7 mouse cellular contexts compared by ENCODE assay signal in the genomic region with DNA sequence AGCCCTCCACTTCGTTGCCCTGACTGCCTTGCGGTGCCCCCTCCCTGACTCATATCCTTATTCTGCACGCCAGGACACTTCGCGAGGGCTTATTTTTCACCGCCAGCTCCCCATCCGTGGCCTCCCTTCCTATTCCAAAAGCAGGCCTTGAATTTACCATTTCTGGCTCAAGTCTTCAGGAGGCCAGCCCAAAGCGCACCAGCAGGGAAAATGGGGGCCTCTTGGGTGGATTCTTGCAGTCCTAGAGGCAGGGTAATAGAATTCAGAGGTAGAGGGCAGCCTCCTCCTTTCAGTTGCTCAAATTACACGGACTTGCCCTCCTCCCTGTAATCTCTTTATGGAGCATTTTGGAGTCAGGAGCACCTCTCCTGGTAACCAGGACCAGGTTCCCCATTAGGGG. TPM values are rescaled to one million over a fixed set of nuclear protein-coding genes. Genes with fewer than 3 reads are reported as not detected.
DNase-seq lines count a peak whose midpoint lies in the region; ATAC-seq lines count a peak whose summit lies in the region.

No protein-coding gene starts in this region.

- H3K9me3 ChIP-seq in megakaryocyte, embryonic 14.5 days = no peaks in the 10 kb centered on the region
- no peaks in the 10 kb centered on the region for H3K9me3 ChIP-seq in embryonic facial prominence, embryonic 15.5 days (replicated peaks)
- no peaks in the 10 kb centered on the region for H3K9me3 ChIP-seq in limb, embryonic 13.5 days
- H3K9me3 ChIP-seq in stomach, embryonic 16.5 days (replicated peaks; ENCODE audit: control insufficient read depth, low read length) = no peaks in the 10 kb centered on the region

- H3K27ac ChIP-seq in embryonic facial prominence, embryonic 15.5 days (replicated peaks) = peak overlapping the region; percentile 94
- peak overlapping the region; percentile 96 for H3K27ac ChIP-seq in limb, embryonic 13.5 days
- peak overlapping the region; percentile 98 for H3K27ac ChIP-seq in stomach, embryonic 16.5 days (ENCODE audit: low read length)

- DNase-seq in left cerebral cortex, adult 8-10 months (ENCODE audit: low spot score in 2 of 2) = no peak
- no peak for DNase-seq in testis, postnatal 14 days (ENCODE audit: low spot score)

- H3K4me2 ChIP-seq in embryonic facial prominence, embryonic 15.5 days (replicated peaks) = peak overlapping the region; percentile 80
- peak overlapping the region; percentile 81 for H3K4me2 ChIP-seq in limb, embryonic 13.5 days (replicated peaks)
- H3K4me2 ChIP-seq in stomach, embryonic 16.5 days (ENCODE audit: low read depth, low read length) = peak overlapping the region; percentile 78

- no peak; the same call in 1 of the 2 replicates for ATAC-seq in megakaryocyte, adult 5-6 weeks (ENCODE audit: poor library complexity, severe bottlenecking)
- ATAC-seq in embryonic facial prominence, embryonic 15.5 days (ENCODE audit: insufficient number of reproducible peaks, low FRiP score, low TSS enrichment, low read depth) = peak; percentile 0
- peak; percentile 17; the same call in 1 of the 2 replicates for ATAC-seq in limb, embryonic 13.5 days (ENCODE audit: low FRiP score, low read depth)
- ATAC-seq in stomach, embryonic 16.5 days (ENCODE audit: insufficient read depth, low FRiP score) = no peak; the same call in 1 of the 2 replicates

- peaks cover 90% of the 10 kb centered on the region for H3K4me1 ChIP-seq in megakaryocyte, embryonic 14.5 days
- H3K4me1 ChIP-seq in embryonic facial prominence, embryonic 15.5 days = peaks cover 78% of the 10 kb centered on the region
- peaks cover 66% of the 10 kb centered on the region for H3K4me1 ChIP-seq in limb, embryonic 13.5 days
- peaks cover 66% of the 10 kb centered on the region for H3K4me1 ChIP-seq in stomach, embryonic 16.5 days (ENCODE audit: control insufficient read depth, insufficient read depth, low read length)

- WGBS in embryonic facial prominence, embryonic 15.5 days = 2% methylated on average over 9 of the region's 9 CpGs
- 2% methylated on average over 9 of the region's 9 CpGs for WGBS in limb, embryonic 13.5 days
- WGBS in stomach, embryonic 16.5 days = 1% methylated on average over 9 of the region's 9 CpGs

- H3K9ac ChIP-seq in embryonic facial prominence, embryonic 15.5 days = no peak overlapping the region
- peak overlapping the region; percentile 62 for H3K9ac ChIP-seq in limb, embryonic 13.5 days
- peak overlapping the region; percentile 68 for H3K9ac ChIP-seq in stomach, embryonic 16.5 days (ENCODE audit: low read length)

- H3K36me3 ChIP-seq in megakaryocyte, embryonic 14.5 days (replicated peaks; ENCODE audit: low read length) = peaks cover 34% of the 10 kb centered on the region
- 0 out of 2 replicates have a peak, but pooled peaks cover 4% of the 10 kb centered on the region for H3K36me3 ChIP-seq in embryonic facial prominence, embryonic 15.5 days
- H3K36me3 ChIP-seq in limb, embryonic 13.5 days = peaks cover 14% of the 10 kb centered on the region
- H3K36me3 ChIP-seq in stomach, embryonic 16.5 days (ENCODE audit: control insufficient read depth, insufficient read depth, low read length) = no peaks in the 10 kb centered on the region; the same call in 1 of the 2 replicates

- peak overlapping the region; percentile 97 for H3K4me3 ChIP-seq in megakaryocyte, embryonic 14.5 days (replicated peaks)
- peak overlapping the region; percentile 41 for H3K4me3 ChIP-seq in embryonic facial prominence, embryonic 15.5 days (replicated peaks)
- H3K4me3 ChIP-seq in limb, embryonic 13.5 days = peak overlapping the region; percentile 36
- H3K4me3 ChIP-seq in stomach, embryonic 16.5 days (replicated peaks; ENCODE audit: low read length) = peak overlapping the region; percentile 42

- peaks cover 3% of the 10 kb centered on the region for H3K27me3 ChIP-seq in megakaryocyte, embryonic 14.5 days (replicated peaks)
- H3K27me3 ChIP-seq in embryonic facial prominence, embryonic 15.5 days = 0 out of 2 replicates have a peak, but pooled peaks cover 3% of the 10 kb centered on the region
- H3K27me3 ChIP-seq in limb, embryonic 13.5 days = peaks cover 17% of the 10 kb centered on the region
- no peaks in the 10 kb centered on the region for H3K27me3 ChIP-seq in stomach, embryonic 16.5 days (ENCODE audit: control insufficient read depth, insufficient read depth, low read length)

RNA-seq across cellular contexts. Expression of a gene that starts 6.0 kb away (rescaled TPM):
- 54.8 and 75.2 TPM in 2 replicates for polyA plus RNA-seq in megakaryocyte, embryonic 14.5 days (2012; ENCODE audit: insufficient read depth, low replicate concordance)
- 2.0 and 3.1 TPM in 2 replicates for total RNA-seq in megakaryocyte, adult 5-6 weeks (2015)
- total RNA-seq in megakaryocyte, adult 5-6 weeks (2017) = 3.2 and 5.1 TPM in 2 replicates
- polyA plus RNA-seq in embryonic facial prominence, embryonic 15.5 days (2015; fragmentation: Nextera tagmentation; extraction: Ambion mirVana) = 20.8 and 21.2 TPM in 2 replicates
- 15.6 and 15.8 TPM in 2 replicates for polyA plus RNA-seq in limb, embryonic 13.5 days (2015; fragmentation: Nextera tagmentation; extraction: Ambion mirVana)
- 16.1 and 17.4 TPM in 2 replicates for polyA plus RNA-seq in stomach, embryonic 16.5 days (2015; fragmentation: Nextera tagmentation; extraction: Ambion mirVana)
- 1 to 10 TPM; 3.1 to 7.5 (median 3.6) TPM for total RNA-seq in left cerebral cortex, adult 8-10 months (2022)

RNA-seq across cellular contexts. Expression of a gene that starts 22.2 kb away (rescaled TPM):
- 16.0 and 43.0 TPM in 2 replicates for polyA plus RNA-seq in megakaryocyte, embryonic 14.5 days (2012; ENCODE audit: insufficient read depth, low replicate concordance)
- total RNA-seq in megakaryocyte, adult 5-6 weeks (2015) = 18.7 and 22.4 TPM in 2 replicates
- 26.7 and 27.2 TPM in 2 replicates for total RNA-seq in megakaryocyte, adult 5-6 weeks (2017)
- 39.9 and 41.2 TPM in 2 replicates for polyA plus RNA-seq in embryonic facial prominence, embryonic 15.5 days (2015; fragmentation: Nextera tagmentation; extraction: Ambion mirVana)
- polyA plus RNA-seq in limb, embryonic 13.5 days (2015; fragmentation: Nextera tagmentation; extraction: Ambion mirVana) = 34.4 and 35.7 TPM in 2 replicates
- polyA plus RNA-seq in stomach, embryonic 16.5 days (2015; fragmentation: Nextera tagmentation; extraction: Ambion mirVana) = 32.1 and 37.1 TPM in 2 replicates
- 10 to 100 TPM; 77.9 to 92.4 (median 82.4) TPM for total RNA-seq in left cerebral cortex, adult 8-10 months (2022)

Comparison
In these comparisons a context has a peak if more than half of its experiments do, and no peak if none do; other contexts are left out.
1. H3K4me3 ChIP-seq: peak in every context shown above with its lines; median percentile 97 in megakaryocyte, embryonic 14.5 days; 42 in stomach, embryonic 16.5 days; 41 in embryonic facial prominence, embryonic 15.5 days; 36 in limb, embryonic 13.5 days.
2. ATAC-seq: peak in embryonic facial prominence, embryonic 15.5 days (single experiment) and limb, embryonic 13.5 days (single experiment); none in megakaryocyte, adult 5-6 weeks (single experiment) and stomach, embryonic 16.5 days (single experiment).
3. Peak in every context shown above with its lines, with median percentiles within 50 percentile points of each other: H3K27ac ChIP-seq and H3K4me2 ChIP-seq.